Mouse (Mus musculus): ENCODE data around the gene Prap1. TPM values are rescaled to one million over a fixed set of nuclear protein-coding genes. Genes with fewer than 3 reads are reported as not detected.

Gene Prap1
- polyA plus RNA-seq, 1 experiment, result not detected

GRCm38 (mm10) chr7:140094954-140095353 is 1.8 kb downstream of the Prap1 start:
- H3K27me3 ChIP-seq (ENCODE audit: control insufficient read depth, insufficient read depth, insufficient read length), result no peaks in the 10 kb centered on the region
- H3K79me2 ChIP-seq (ENCODE audit: control insufficient read depth, insufficient read depth), result no peaks in the 10 kb centered on the region
- H3K79me3 ChIP-seq (ENCODE audit: low read depth), result no peaks in the 10 kb centered on the region
- H3ac ChIP-seq (ENCODE audit: control insufficient read depth, insufficient read length, low read depth), result no peak overlapping the region
- H3K36me3 ChIP-seq (ENCODE audit: control insufficient read depth, insufficient read depth), result no peaks in the 10 kb centered on the region
- no peak overlapping the region for H3K4me3 ChIP-seq (ENCODE audit: insufficient read depth, poor library complexity, severe bottlenecking)
- no peak for TF ChIP-seq CEBPB (IDR thresholded peaks at IDR 0.05; ENCODE audit: low read depth)
- no peak for TF ChIP-seq FOSL1 (IDR thresholded peaks at IDR 0.05; ENCODE audit: insufficient read depth, low read length, poor library complexity, severe bottlenecking)
- no peak for TF ChIP-seq MYOG (IDR thresholded peaks at IDR 0.05; ENCODE audit: control insufficient read depth, extremely low read depth, insufficient read length)
- no peak for TF ChIP-seq MYOD1 (IDR thresholded peaks at IDR 0.05; ENCODE audit: control insufficient read depth, insufficient read length, low read depth)
- no peak for TF ChIP-seq MAX (IDR thresholded peaks at IDR 0.05)
- no peak for TF ChIP-seq USF1 (IDR thresholded peaks at IDR 0.05; ENCODE audit: low read depth)
- TF ChIP-seq CTCF (IDR thresholded peaks at IDR 0.05; ENCODE audit: control insufficient read depth, insufficient read depth, insufficient read length), result no peak

- Histone ChIP-seq H3ac (ENCODE audit: control insufficient read depth, insufficient read length, low read depth) (no peak overlapping the region), H3K79me2 (ENCODE audit: control insufficient read depth, insufficient read depth) (no peaks in the 10 kb centered on the region), H3K27me3 (ENCODE audit: control insufficient read depth, insufficient read depth, insufficient read length) (no peaks in the 10 kb centered on the region), H3K79me3 (ENCODE audit: low read depth) (no peaks in the 10 kb centered on the region), H3K4me3 (ENCODE audit: insufficient read depth, poor library complexity, severe bottlenecking) (no peak overlapping the region), H3K36me3 (ENCODE audit: control insufficient read depth, insufficient read depth) (no peaks in the 10 kb centered on the region)
- no peak for TF ChIP-seq CTCF (IDR thresholded peaks at IDR 0.05; ENCODE audit: control insufficient read depth, insufficient read depth, insufficient read length)
- TF ChIP-seq MYOD1 (IDR thresholded peaks at IDR 0.05; ENCODE audit: control insufficient read depth, insufficient read length, low read depth), result no peak
- TF ChIP-seq MAX (IDR thresholded peaks at IDR 0.05), result no peak
- TF ChIP-seq FOSL1 (IDR thresholded peaks at IDR 0.05; ENCODE audit: insufficient read depth, low read length, poor library complexity, severe bottlenecking), result no peak
- TF ChIP-seq MYOG (IDR thresholded peaks at IDR 0.05; ENCODE audit: control insufficient read depth, extremely low read depth, insufficient read length), result no peak
- no peak for TF ChIP-seq CEBPB (IDR thresholded peaks at IDR 0.05; ENCODE audit: low read depth)
- TF ChIP-seq USF1 (IDR thresholded peaks at IDR 0.05; ENCODE audit: low read depth), result no peak
Observed at GRCm38 (mm10) chr7:140095556-140095955, 2.4 kb downstream of the Prap1 start.

- Histone ChIP-seq H3K4me3 (ENCODE audit: insufficient read depth, poor library complexity, severe bottlenecking) (no peak overlapping the region), H3K79me3 (ENCODE audit: low read depth) (no peaks in the 10 kb centered on the region), H3ac (ENCODE audit: control insufficient read depth, insufficient read length, low read depth) (no peak overlapping the region), H3K36me3 (ENCODE audit: control insufficient read depth, insufficient read depth) (no peaks in the 10 kb centered on the region), H3K79me2 (ENCODE audit: control insufficient read depth, insufficient read depth) (no peaks in the 10 kb centered on the region), H3K27me3 (ENCODE audit: control insufficient read depth, insufficient read depth, insufficient read length) (no peaks in the 10 kb centered on the region)
- TF ChIP-seq CTCF (IDR thresholded peaks at IDR 0.05; ENCODE audit: control insufficient read depth, insufficient read depth, insufficient read length) (no peak), USF1 (IDR thresholded peaks at IDR 0.05; ENCODE audit: low read depth) (no peak), FOSL1 (IDR thresholded peaks at IDR 0.05; ENCODE audit: insufficient read depth, low read length, poor library complexity, severe bottlenecking) (no peak), CEBPB (IDR thresholded peaks at IDR 0.05; ENCODE audit: low read depth) (no peak), MYOD1 (IDR thresholded peaks at IDR 0.05; ENCODE audit: control insufficient read depth, insufficient read length, low read depth) (no peak), MAX (IDR thresholded peaks at IDR 0.05) (no peak), MYOG (IDR thresholded peaks at IDR 0.05; ENCODE audit: control insufficient read depth, extremely low read depth, insufficient read length) (no peak)
Observed at GRCm38 (mm10) chr7:140096055-140096454, 2.9 kb downstream of the Prap1 start.

- Histone ChIP-seq H3K27me3 (ENCODE audit: control insufficient read depth, insufficient read depth, insufficient read length) (no peaks in the 10 kb centered on the region), H3K4me3 (ENCODE audit: insufficient read depth, poor library complexity, severe bottlenecking) (no peak overlapping the region), H3K79me3 (ENCODE audit: low read depth) (no peaks in the 10 kb centered on the region), H3ac (ENCODE audit: control insufficient read depth, insufficient read length, low read depth) (no peak overlapping the region), H3K79me2 (ENCODE audit: control insufficient read depth, insufficient read depth) (no peaks in the 10 kb centered on the region), H3K36me3 (ENCODE audit: control insufficient read depth, insufficient read depth) (no peaks in the 10 kb centered on the region)
- no peak for TF ChIP-seq CEBPB (IDR thresholded peaks at IDR 0.05; ENCODE audit: low read depth)
- no peak for TF ChIP-seq MYOG (IDR thresholded peaks at IDR 0.05; ENCODE audit: control insufficient read depth, extremely low read depth, insufficient read length)
- TF ChIP-seq MYOD1 (IDR thresholded peaks at IDR 0.05; ENCODE audit: control insufficient read depth, insufficient read length, low read depth), result no peak
- TF ChIP-seq MAX (IDR thresholded peaks at IDR 0.05), result no peak
- no peak for TF ChIP-seq USF1 (IDR thresholded peaks at IDR 0.05; ENCODE audit: low read depth)
- no peak for TF ChIP-seq FOSL1 (IDR thresholded peaks at IDR 0.05; ENCODE audit: insufficient read depth, low read length, poor library complexity, severe bottlenecking)
- TF ChIP-seq CTCF (IDR thresholded peaks at IDR 0.05; ENCODE audit: control insufficient read depth, insufficient read depth, insufficient read length), result no peak
Observed at GRCm38 (mm10) chr7:140098466-140098865, 5.3 kb downstream of the Prap1 start.

GRCm38 (mm10) chr7:140101498-140101897 is 8.3 kb downstream of the Prap1 start:
- no peak overlapping the region for H3ac ChIP-seq (ENCODE audit: control insufficient read depth, insufficient read length, low read depth)
- no peaks in the 10 kb centered on the region for H3K79me2 ChIP-seq (ENCODE audit: control insufficient read depth, insufficient read depth)
- H3K36me3 ChIP-seq (ENCODE audit: control insufficient read depth, insufficient read depth), result peaks cover 8% of the 10 kb centered on the region
- TF ChIP-seq CTCF (IDR thresholded peaks at IDR 0.05; ENCODE audit: control insufficient read depth, insufficient read depth, insufficient read length) (no peak), MYOD1 (IDR thresholded peaks at IDR 0.05; ENCODE audit: control insufficient read depth, insufficient read length, low read depth) (no peak), FOSL1 (IDR thresholded peaks at IDR 0.05; ENCODE audit: insufficient read depth, low read length, poor library complexity, severe bottlenecking) (no peak), MYOG (IDR thresholded peaks at IDR 0.05; ENCODE audit: control insufficient read depth, extremely low read depth, insufficient read length) (no peak), CEBPB (IDR thresholded peaks at IDR 0.05; ENCODE audit: low read depth) (no peak), USF1 (IDR thresholded peaks at IDR 0.05; ENCODE audit: low read depth) (no peak), MAX (IDR thresholded peaks at IDR 0.05) (no peak)
- H3K4me3 ChIP-seq (ENCODE audit: insufficient read depth, poor library complexity, severe bottlenecking), result no peak overlapping the region
- no peaks in the 10 kb centered on the region for H3K79me3 ChIP-seq (ENCODE audit: low read depth)
- H3K27me3 ChIP-seq (ENCODE audit: control insufficient read depth, insufficient read depth, insufficient read length), result no peaks in the 10 kb centered on the region

Measured in C2C12 (cell line).